Mouse (Mus musculus): Measurements from ENCODE around the gene Prps1. TPM values are rescaled to one million over a fixed set of nuclear protein-coding genes. Genes with fewer than 3 reads are reported as not detected.

Prps1 gene
- total RNA-seq (2021), result 10 to 100 TPM; 23.4 to 24.6 TPM
- long read RNA-seq, experiment 1, transcript Prps1-201 (7 exons, 1,965 nt), result major isoform, 29 of 34 reads
- long read RNA-seq, experiment 1, partial matches to known transcripts, result 1 of 34 reads
- long read RNA-seq, experiment 1, other reads (novel, unspliced or antisense), result 4 of 34 reads
- long read RNA-seq, experiment 2, transcript Prps1-201 (7 exons, 1,965 nt), result major isoform, 28 of 28 reads
- long read RNA-seq, experiment 2, partial matches to known transcripts, result 0 of 28 reads
- long read RNA-seq, experiment 2, other reads (novel, unspliced or antisense), result 0 of 28 reads

DNA sequence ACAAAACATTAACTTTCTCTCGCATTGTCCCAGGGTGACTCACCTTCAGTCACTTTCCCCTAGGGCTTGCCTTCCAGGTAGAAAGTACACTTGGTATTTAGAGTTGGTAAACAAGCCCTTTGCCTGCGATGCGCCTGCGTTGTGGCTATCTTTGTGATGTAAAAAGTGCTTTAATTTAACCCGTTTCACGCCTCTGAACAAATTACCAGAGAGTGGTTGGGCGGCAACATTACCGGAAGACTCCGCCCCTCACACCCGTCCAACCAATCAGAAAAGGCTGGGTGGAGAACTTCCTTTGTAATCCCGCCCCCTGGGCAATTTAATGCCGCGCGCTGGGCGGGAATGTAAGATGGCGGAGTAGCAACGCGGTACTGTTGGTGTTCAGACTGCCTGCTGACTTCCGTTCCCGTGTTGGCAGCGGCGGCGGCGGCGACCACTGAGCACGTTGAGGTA lies at the start of gene Prps1:
TSS of gene Prps1 (plus strand) at position 335 of the 453 bp plus-strand sequence.
- peak; percentile 82 to 86 for DNase-seq
- intact Hi-C loops (cut with DNase I), result no loop called here

DNA sequence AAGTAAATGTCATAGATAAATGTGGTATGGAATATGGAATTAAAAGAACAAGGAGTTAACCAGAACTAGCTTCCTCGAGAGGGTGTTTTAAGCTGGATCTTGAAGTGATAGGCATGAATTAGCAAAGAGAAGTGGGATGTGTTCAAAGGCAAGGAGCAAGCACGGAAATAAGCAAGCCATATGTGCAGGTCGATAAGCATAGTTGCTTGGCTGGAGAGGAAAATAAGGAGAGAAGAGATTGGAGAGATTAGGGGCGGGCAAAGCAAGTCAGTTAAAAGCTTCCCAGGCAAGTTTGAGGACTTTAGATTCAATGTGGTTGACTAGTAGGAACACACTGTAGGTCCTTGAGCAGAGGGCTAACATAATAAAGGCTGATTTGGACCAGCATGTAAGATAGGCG lies 48.8 kb upstream of the Prps1 start:
- intact Hi-C loops (cut with DNase I), result no loop called here
- no peak for DNase-seq

DNA sequence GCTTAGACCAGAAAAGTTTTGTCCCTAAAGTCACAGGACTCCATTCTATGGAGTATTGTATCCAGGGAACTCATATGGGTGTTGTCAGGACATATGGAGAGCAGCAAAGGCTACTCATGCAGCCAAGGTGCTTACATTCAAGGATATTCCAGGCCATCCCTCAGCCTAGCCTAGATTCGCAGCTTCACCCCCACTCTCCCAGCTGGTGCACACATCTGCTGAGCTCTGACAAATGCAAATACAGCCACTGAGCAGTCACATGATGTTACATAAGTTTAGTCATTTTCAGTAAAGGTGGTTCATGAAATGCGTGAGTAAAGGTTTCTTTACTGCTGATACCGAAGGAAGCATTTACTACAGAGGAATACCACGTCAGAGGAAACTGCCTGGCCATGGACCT lies 37.9 kb upstream of the Prps1 start:
- intact Hi-C loops (cut with DNase I), result no loop called here

DNA sequence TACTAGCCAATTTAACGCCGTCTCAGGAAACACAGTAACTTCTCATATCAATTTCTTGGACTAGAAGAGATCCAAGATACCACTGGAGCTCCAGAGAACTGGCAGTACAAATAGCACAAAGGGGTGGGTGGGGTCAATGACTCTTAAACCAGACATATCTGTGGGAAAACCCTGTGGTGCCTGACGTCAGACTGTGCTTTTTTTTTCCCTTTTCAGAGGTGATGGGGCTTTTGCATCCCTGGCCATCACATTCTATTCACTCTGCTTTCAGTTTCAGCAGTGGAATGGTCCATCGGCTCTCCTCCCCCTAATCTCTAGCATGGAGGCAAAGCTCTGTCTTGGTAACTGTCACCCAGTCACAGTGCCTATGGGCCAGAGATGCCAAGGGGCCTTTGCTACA lies 29.3 kb upstream of the Prps1 start:
- intact Hi-C loops (cut with DNase I), result no loop called here

More for the DNA sequence above, 37.9 kb upstream of the Prps1 start:
- DNase-seq, result no peak

DNA sequence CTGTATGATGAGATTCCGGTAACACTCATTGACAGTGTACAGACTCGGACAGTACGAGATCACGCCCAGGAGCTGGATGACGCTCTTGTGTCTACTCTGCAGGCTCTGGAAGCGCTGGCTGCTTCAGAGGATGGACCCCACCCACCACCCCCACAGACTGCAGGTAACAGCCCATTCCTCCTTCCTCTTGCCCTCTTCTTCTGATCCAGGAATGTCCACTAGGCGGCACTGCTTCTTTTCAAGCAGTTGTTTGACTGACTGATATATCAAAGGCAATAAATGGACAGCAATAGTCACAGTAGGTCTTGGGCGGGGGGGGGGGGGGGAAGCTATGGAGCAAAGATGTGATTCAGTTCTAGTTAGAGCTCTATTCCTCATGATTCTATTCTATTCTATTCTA lies 28.2 kb upstream of the Prps1 start:
- intact Hi-C loops (cut with DNase I), result no loop called here
- DNase-seq, result peak in 1 of 2 experiments; percentile 16

More for the DNA sequence above, 29.3 kb upstream of the Prps1 start:
- DNase-seq, result no peak

DNA sequence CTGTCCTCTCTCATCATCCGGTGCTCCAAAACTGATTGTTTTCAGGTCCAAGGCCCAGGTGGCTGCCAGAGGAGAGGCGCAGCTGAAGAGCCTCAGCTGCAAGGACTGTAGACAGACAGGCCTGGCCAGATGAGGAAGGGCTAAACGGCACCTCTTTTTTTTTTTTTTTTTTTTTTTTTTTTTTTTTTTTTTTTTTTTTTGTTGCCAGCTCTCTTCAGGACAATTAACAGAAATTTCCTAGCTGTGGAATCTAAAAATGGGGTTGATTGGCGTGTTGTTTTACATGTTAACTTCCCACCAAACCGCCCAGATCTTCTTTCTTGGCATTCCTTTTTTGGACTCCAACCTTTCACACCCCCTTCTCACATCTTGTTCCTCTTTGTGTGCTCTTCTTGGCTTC lies 26.4 kb upstream of the Prps1 start:
- no peak for DNase-seq
- intact Hi-C loops (cut with DNase I), result no loop called here

DNA sequence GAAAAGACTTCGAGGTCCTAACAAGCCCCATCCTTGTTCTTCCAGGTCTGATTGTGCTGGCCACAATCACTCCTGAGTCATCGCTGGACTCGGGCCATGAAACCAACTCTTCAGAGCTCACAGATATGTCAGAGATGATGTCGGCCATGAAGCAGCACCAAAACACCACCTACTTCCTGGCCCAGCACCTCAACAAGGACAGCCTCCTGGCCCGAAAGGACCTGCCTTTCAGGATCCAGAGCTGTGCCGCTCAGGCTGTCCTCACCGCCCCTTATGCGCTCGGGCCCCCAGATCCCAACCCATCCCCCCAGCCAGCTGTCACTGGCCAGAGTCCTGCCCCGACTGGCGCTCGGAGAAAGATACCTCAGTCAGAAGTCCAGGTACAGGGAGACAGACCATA lies 25.9 kb upstream of the Prps1 start:
- intact Hi-C loops (cut with DNase I), result no loop called here
- DNase-seq, result no peak

DNA sequence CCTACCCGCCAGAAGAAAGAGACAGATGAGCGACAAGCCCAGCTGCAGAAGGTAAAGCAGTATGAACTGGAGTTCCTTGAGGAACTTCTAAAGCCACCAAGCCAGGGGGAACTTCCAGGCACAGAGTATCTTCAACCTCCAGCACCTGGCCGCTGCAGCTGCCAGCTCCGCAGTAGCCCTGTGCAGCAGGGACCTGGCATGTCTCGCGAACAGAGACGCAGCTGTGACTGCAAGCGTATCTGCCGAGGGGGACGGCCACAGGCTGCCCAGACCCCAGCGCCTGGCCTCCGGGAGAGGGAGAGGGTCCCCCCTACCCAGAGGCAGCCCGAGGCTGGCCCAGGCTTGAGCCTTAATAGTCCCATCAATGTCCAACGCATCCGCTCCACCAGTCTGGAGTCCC lies 24.4 kb upstream of the Prps1 start:
- DNase-seq, result no peak
- intact Hi-C loops (cut with DNase I), result no loop called here

DNA sequence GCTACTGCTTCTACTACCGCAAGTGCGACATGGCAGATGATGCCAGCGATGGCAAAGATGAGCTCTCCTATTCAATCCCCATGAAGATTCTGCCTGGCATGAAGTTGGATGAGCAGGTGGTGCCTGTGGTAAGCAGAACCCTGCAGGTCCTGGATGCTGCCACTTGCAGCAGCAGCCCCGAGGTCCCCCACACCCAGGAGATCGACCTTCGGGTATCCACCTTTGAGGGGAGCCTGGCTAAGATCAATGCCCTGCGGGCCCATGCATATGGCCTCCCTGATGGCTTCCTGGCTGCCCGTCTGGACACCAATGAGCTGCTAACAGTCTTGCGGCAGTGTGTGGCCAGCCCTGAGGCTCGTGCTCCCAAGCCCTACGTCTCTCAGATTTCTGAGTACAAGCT lies 23.6 kb upstream of the Prps1 start:
- intact Hi-C loops (cut with DNase I), result no loop called here
- DNase-seq, result no peak

DNA sequence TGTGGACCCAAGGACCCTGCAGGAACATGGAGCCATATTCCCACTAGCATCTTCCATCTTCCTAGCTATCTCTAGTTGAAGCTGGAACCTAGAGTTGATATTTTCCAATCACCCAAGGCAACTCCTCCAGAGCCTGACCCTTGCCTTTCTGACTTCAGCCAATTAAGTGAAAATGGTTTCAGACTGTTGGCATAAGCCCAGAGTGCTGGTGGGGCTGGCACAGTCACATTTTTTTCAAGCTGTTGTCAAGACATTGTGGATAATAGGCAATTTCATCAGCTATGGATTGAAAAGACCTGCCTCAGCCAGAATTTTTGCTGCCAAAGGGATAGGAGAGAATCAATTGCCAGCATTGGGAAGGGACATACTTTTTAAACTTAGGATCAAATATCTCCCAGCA lies 18.5 kb upstream of the Prps1 start:
- no peak for DNase-seq
- intact Hi-C loops (cut with DNase I), result no loop called here

DNA sequence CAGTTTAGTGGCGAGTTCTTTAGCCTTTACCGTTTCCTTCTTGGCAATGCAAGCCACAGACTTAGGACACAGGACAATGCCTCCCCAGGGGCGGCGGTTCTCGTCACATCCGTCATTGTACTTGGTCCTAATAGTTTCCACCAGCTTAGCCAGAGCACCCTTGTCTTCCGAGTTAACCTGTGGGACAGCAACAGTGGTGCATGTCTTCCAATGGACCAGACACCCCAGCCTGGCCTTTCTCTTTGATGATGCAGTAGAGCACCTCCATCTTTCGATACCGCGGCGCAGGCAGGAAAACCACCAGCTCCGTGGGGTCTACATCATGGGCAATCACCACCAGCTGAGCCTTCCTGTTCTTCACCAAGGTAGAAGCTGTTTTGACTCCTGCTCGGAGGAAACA lies 10.9 kb upstream of the Prps1 start:
- intact Hi-C loops (cut with DNase I), result no loop called here

DNA sequence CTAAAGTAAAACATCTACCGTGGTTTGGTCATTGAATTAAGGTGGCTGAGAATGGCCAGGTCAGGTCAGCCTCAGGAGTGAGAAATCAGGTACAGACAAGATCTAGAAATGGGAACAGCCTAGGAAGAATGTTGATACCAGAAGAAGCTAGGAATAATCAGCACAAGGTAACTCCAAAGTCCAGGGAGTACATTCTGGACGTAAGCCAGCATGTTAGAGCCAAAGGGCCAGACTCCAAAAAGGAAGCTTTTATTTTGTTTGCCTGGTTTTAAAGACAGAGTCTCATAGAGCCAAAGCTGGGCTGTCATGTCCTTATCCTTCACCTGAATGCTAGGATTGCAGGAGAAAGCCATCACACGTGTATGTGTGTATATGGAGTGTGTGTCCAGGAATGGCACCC lies 6.3 kb upstream of the Prps1 start:
- DNase-seq, result no peak
- intact Hi-C loops (cut with DNase I), result no loop called here

More for the DNA sequence above, 10.9 kb upstream of the Prps1 start:
- DNase-seq, result peak in 1 of 2 experiments; percentile 12

DNA sequence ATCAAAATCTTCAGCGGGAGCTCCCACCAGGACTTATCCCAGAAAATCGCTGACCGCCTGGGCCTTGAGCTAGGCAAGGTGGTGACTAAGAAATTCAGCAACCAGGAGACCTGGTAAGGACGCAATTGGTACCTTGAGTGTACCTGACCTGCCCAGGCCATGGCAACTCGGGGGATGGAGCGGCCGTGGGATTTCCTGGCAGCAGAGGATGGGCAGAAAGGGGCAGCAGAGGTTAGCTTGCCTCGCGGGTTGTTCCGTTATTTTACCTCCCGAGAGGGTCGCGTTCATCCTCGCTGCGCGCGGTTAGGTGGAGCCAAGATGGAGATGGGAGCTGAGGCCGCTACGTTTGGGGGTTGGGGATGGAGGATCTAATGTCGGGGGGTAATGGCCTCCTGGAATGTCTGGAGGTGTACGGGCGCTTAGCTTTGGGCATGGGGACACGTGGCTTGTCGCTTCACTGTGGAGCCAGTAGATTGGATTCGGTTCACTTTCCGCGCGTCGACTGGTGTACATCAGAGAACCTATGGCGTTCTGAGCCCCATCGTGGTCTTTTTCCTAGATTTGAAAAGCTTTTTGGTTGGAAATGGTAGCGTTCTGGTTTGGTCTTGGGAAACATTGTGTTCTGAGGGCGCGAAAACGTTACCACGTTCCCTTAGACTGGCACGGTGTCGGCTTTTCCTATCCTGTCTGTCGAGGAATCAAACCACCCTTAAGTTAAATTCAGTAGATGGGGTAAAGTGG lies 508 bp downstream of the Prps1 start:
- peak in 1 of 2 experiments; percentile 8 for DNase-seq
- intact Hi-C loops (cut with DNase I), result no loop called here

DNA sequence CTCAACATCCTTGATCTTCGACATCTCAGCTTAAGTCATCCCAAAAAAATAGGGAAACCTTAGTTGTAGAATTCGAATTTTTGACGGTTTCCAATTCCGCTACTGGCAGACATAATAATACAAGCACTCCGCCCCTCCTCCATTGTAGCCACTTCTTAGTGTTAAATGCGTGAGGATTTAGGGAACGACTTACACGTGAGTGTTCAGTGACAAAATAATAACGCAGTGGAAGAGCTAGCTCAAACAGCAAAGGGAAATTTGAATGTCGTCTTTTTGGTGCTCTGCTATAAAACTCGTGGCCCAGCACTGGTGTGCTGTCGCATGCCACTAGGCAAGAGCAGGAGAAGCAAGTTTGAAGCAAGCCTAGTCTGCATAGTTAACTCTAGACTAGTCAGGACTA lies 1.1 kb downstream of the Prps1 start:
- DNase-seq, result no peak
- intact Hi-C loops (cut with DNase I), result no loop called here

DNA sequence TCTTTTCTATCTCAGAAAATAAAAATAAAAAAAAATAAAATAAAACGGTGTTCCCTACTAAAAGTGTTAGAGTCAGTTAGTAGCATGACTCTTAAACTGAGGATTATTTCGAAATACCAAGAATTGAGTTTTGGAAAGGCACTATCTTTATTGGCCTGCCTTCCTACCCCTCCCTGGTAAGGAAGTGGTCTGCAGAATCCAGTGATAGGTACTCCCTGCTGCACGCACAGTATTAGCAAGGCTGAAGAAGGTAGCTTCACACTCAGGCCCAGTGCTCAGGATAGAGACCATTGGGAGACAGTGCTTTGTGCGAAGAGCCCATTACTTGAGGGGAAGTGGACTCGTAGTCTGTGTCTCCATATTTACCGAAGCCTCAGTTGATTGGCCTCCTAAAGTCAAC lies 21.8 kb downstream of the Prps1 start:
- intact Hi-C loops (cut with DNase I), result loop anchor here (5.0 kb wide), 2 partner anchors 124 to 244 kb away; partner anchors contain the start of gene Tsc22d3
- no peak for DNase-seq

DNA sequence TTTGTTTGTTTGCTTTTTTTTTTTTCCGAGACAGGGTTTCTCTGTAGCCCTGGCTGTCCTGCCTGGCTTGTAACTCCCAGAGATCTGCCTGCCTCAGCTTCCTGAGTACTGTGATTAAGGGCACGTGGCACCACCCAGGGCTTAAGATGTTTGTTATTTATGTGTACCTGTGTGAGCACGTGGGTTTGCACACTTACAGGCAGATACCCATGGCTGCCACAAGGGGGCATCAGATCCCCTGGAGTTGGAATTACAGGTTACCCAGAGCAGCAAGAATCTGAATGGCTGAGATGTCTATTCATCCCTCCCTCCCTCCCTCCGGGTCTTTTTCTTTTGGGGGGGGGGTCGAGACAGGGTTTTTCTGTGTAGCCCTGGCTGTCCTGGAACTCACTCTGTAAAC lies 22.8 kb downstream of the Prps1 start:
- intact Hi-C loops (cut with DNase I), result loop anchor here (5.0 kb wide), 2 partner anchors 123 to 243 kb away; partner anchors contain the start of gene Tsc22d3
- peak; percentile 59 to 67 for DNase-seq

DNA sequence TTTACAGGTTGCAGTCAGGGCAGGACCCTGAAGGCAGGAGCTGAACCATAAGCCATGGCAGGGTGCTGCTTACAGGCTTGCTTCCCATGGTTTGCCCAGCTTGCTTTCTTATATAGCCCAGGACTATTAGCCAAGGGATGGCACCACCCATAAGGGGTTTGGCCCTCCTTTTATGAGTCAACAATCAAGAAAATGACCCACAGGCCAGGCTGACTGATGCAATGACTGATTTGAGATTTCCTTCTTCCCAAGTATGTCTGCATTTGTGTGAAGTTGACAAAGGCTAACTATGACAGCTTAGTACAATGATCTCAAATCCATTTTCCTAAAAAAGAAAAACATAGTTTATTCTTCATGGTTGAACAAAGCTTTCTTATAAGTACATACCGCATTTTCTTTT lies 32.8 kb downstream of the Prps1 start:
- intact Hi-C loops (cut with DNase I), result no loop called here
- DNase-seq, result no peak

DNA sequence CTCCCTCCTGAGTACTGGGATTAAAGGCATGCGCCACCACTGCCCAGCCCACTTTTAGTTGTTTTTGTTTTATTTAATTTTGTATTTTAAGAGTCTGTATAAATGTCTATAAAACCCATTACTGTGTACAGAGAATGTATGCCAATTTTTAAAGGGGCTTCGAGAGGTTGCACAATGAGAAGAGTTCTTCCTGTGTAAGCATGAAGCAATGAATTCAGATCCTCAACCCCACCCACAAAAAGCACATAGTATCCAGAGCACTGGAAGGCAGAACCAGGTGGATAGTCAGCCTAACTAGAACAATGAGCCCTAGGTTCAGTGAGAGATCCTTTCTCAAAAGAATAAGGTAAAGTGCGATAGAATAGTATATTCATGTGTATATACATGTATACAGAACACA lies 33.8 kb downstream of the Prps1 start:
- no peak for DNase-seq
- intact Hi-C loops (cut with DNase I), result loop anchor here (2.0 to 5.0 kb wide), 2 partner anchors 111 to 232 kb away; partner anchors contain the start of gene Tsc22d3

DNA sequence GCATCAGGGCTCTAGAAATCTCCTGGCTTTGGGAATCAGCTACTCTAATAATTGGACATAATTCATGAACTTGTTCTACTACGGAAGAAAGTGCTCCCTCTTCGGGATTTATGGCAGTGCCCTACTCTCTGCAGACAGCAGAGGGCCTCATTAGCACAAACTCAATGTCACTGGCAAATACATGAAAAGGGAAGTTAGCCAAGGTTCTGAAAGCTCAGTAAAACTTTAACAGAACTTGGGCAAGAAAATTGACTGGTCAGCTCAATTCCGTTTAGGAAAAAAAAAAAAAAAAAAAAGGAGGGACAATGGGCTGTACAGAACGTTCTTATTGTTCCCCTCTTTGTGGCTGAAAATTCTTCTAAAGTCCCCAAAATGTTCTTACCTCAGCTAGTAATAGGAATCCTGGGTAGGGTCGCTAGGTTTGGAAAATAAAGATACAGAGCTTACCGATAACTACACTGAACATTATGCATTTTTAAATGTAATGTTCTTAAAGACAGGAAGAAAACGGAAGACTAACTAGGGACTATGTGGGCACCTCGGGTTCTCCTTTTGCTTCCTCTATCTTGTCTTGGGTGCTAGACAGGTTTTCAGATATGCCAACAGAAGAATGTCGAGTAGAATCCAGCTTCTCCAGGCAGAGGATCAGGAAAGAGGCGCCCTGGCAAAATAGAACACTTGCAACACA lies 35.6 kb downstream of the Prps1 start:
- DNase-seq, result peak; percentile 45 to 49

DNA sequence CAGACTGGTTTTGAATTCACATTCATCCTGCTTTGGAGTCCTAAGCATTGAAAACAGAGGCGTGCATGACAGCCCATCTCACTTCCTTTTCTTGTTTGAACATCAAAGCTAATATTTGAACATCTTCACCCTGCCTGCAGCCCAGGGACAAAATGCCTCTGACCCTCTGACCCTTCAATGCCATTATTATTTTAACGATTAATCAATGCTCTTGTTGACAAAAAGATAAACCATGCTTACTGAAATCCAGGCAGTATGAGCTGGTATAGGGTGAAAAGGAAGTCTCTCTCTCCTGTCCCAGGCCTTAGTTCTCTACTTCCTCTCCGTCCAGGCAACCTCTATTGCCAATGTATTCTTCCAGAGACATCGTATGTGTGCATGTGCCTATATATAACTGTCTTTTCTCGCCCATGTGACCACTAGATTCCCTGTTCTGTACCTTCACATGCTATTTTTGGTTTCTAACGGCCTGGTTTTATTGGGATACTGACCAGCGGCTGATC lies 37.2 kb downstream of the Prps1 start:
- intact Hi-C loops (cut with DNase I), result loop anchor here (5.0 kb wide), 1 partner anchor 229 kb away; no protein-coding TSS in a partner anchor
- DNase-seq, result no peak

More for the DNA sequence above, 35.6 kb downstream of the Prps1 start:
- intact Hi-C loops (cut with DNase I), result loop anchor here (2.0 to 5.0 kb wide), 2 partner anchors 109 to 230 kb away; partner anchors contain the start of gene Tsc22d3

DNA sequence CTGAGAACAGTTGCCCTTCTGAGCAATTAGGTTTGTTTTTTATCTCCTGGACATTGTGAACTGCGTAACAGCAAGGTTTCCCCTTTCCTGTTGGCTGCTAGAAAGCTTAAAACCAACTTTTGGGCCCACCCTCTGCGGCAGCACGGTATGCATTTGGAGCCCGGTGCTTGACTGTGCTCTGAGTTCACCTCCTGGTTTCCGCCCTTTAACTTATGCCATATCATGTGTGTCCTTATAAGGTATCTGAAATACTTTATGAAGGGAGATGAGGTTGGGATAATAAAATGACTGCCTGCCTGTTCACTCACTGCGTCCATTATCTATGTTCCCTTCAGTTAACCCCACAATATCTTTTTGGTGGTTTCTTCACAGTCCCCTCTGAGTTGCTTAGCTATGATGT lies 37.8 kb downstream of the Prps1 start:
- DNase-seq, result no peak
- intact Hi-C loops (cut with DNase I), result loop anchor here (5.0 kb wide), 1 partner anchor 228 kb away; no protein-coding TSS in a partner anchor
